23 mouse cellular contexts compared by ENCODE assay signal in the genomic region with DNA sequence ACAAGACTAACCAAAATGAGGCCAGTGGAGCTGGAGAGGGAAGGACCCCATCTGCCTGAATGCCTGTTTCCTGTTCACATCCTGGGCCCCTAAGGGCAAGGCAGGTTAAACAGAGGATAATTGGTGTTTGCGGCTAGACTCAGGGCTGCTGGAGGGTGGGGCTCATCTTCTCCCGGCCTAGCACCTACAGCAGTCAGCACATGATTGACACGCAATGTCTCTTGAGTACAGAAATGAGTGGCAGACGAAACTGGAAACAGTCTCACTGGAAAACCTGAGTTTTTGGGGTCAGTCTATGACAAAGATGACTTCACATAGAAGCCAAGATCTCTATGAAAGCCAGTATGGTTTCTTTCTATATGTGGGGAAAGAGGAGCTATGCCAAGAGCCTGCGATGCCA.
DNase-seq lines count a peak whose midpoint lies in the region; ATAC-seq and TF ChIP-seq lines count a peak whose summit lies in the region.
"Had no signal": no experiment of that assay in that cellular context is flagged by ENCODE, and none has a peak within 500 bp of the region (broad histone marks: within the 10 kb centered on the region; RNA-seq: fewer than 3 reads in every experiment).

No protein-coding gene starts in this region.

- peaks cover 26% of the 10 kb centered on the region for H3K27me3 ChIP-seq in heart, embryonic 15.5 days
- H3K27me3 ChIP-seq in liver, embryonic 12.5 days (replicated peaks) = 0 out of 2 replicates have a peak, but pooled peaks cover 8% of the 10 kb centered on the region
- H3K27me3 ChIP-seq: embryonic facial prominence, embryonic 13.5 days; hindbrain, embryonic 12.5 days; limb, embryonic 12.5 days; lung, embryonic 15.5 days had no signal

- DNase-seq in gastrocnemius, adult 2 months = no peak
- no peak for DNase-seq in gastrocnemius, postnatal 10 days
- no peak for DNase-seq in heart, adult 9 months (ENCODE audit: low spot score in 2 of 2)
- peak; percentile 4 for DNase-seq in ES-E14 (ENCODE audit: low read depth, low spot score)
- DNase-seq in induced T-regulatory cell, adult 2 months (ENCODE audit: low read depth) = peak; percentile 68
- no peak for DNase-seq in frontal cortex, postnatal 14 days (ENCODE audit: low spot score in 2 of 2)
- DNase-seq: adrenal gland, adult 8-10 months; embryo, embryonic 11 days; kidney, adult 9 months; kidney, postnatal 14 days; retina, postnatal 1 day; right cerebral cortex, postnatal 14 days had no signal

- intact Hi-C loops in gastrocnemius, adult 2 months (cut with DNase I) = loop anchor here (5.0 to 10.0 kb wide), 2 partner anchors 54 to 173 kb away; no protein-coding TSS in a partner anchor

- no peak overlapping the region for H3K4me3 ChIP-seq in gastrocnemius, adult 2 months
- H3K4me3 ChIP-seq in heart, embryonic 15.5 days = no peak overlapping the region
- no peak overlapping the region for H3K4me3 ChIP-seq in ES-E14 (ENCODE audit: insufficient read depth in 1 of 2, low read depth in 1 of 2, low read length in 2 of 2, poor library complexity in 1 of 2, severe bottlenecking in 1 of 2)
- H3K4me3 ChIP-seq in liver, embryonic 12.5 days = no peak overlapping the region
- H3K4me3 ChIP-seq: embryonic facial prominence, embryonic 13.5 days; forebrain, embryonic 10.5 days; hindbrain, embryonic 12.5 days; left cerebral cortex, adult 2 months; limb, embryonic 12.5 days; lung, embryonic 15.5 days; midbrain, embryonic 12.5 days had no signal

- H3K4me1 ChIP-seq in heart, embryonic 15.5 days (replicated peaks) = peaks cover 23% of the 10 kb centered on the region
- H3K4me1 ChIP-seq in ES-E14 (ENCODE audit: control insufficient read depth in 2 of 2, insufficient read depth in 2 of 2, low read length in 2 of 2, poor library complexity in 1 of 2) = peaks cover 0 to 10% of the 10 kb centered on the region in 2 experiments; a peak in 2 of 4 replicates
- H3K4me1 ChIP-seq in liver, embryonic 12.5 days = peaks cover 17% of the 10 kb centered on the region

- WGBS in heart, embryonic 15.5 days = 74% methylated on average over 5 of the region's 5 CpGs
- WGBS in liver, embryonic 12.5 days (ENCODE audit: insufficient replicate concordance) = 50% methylated on average over 5 of the region's 5 CpGs

- no peak overlapping the region for H3K9ac ChIP-seq in heart, embryonic 15.5 days
- H3K9ac ChIP-seq in ES-E14 (ENCODE audit: insufficient read depth, low read depth, low read length, poor library complexity, severe bottlenecking) = no peak overlapping the region
- H3K9ac ChIP-seq in liver, embryonic 12.5 days = no peak overlapping the region
- H3K9ac ChIP-seq: embryonic facial prominence, embryonic 13.5 days; hindbrain, embryonic 12.5 days; limb, embryonic 12.5 days; lung, embryonic 15.5 days; midbrain, embryonic 12.5 days had no signal

- in situ Hi-C loops in ES-E14 (cut with MboI; ENCODE audit: low sequenced_read_pairs in 2 of 2, unreplicated experiment in 2 of 2) = no loop called here

- H3K36me3 ChIP-seq in heart, embryonic 15.5 days = no peaks in the 10 kb centered on the region
- no peaks in the 10 kb centered on the region for H3K36me3 ChIP-seq in ES-E14 (ENCODE audit: control insufficient read depth, insufficient read depth, low read length, poor library complexity, severe bottlenecking)
- no peaks in the 10 kb centered on the region for H3K36me3 ChIP-seq in liver, embryonic 12.5 days
- H3K36me3 ChIP-seq: embryonic facial prominence, embryonic 13.5 days; forebrain, embryonic 10.5 days; hindbrain, embryonic 12.5 days; limb, embryonic 12.5 days; lung, embryonic 15.5 days; midbrain, embryonic 12.5 days had no signal

- TF ChIP-seq CTCF in gastrocnemius, adult 2 months (IDR thresholded peaks at IDR 0.05) = no peak

- H3K4me2 ChIP-seq in heart, embryonic 15.5 days = peak overlapping the region; percentile 58; the same call in 1 of the 2 replicates
- no peak overlapping the region for H3K4me2 ChIP-seq in liver, embryonic 12.5 days
- H3K4me2 ChIP-seq: hindbrain, embryonic 12.5 days; limb, embryonic 12.5 days; midbrain, embryonic 12.5 days had no signal

- ATAC-seq in heart, embryonic 15.5 days (replicated peaks; ENCODE audit: insufficient number of reproducible peaks, insufficient read depth, low FRiP score, low read depth) = no peak
- ATAC-seq in liver, embryonic 12.5 days = no peak
- ATAC-seq: intestine, postnatal 0 days had no signal

- H3K9me3 ChIP-seq in heart, embryonic 15.5 days (replicated peaks) = 0 out of 2 replicates have a peak, but pooled peaks cover 3% of the 10 kb centered on the region
- H3K9me3 ChIP-seq in ES-E14 (ENCODE audit: control insufficient read depth, insufficient read depth, low read depth, low read length) = no peaks in the 10 kb centered on the region
- no peaks in the 10 kb centered on the region for H3K9me3 ChIP-seq in liver, embryonic 12.5 days (replicated peaks)
- H3K9me3 ChIP-seq: lung, embryonic 15.5 days had no signal

- peak overlapping the region; percentile 58 for H3K27ac ChIP-seq in gastrocnemius, adult 2 months
- no peak overlapping the region for H3K27ac ChIP-seq in heart, embryonic 15.5 days
- no peak overlapping the region for H3K27ac ChIP-seq in ES-E14 (ENCODE audit: insufficient read depth, low read depth, low read length, poor library complexity, severe bottlenecking)
- H3K27ac ChIP-seq in liver, embryonic 12.5 days = no peak overlapping the region
- H3K27ac ChIP-seq: embryonic facial prominence, embryonic 13.5 days; forebrain, embryonic 10.5 days; hindbrain, embryonic 12.5 days; hindbrain, postnatal 0 days; left cerebral cortex, adult 2 months; limb, embryonic 12.5 days; lung, embryonic 15.5 days; midbrain, embryonic 12.5 days had no signal

TF ChIP-seq in ES-E14, 5 proteins besides CTCF, POLR2A, EP300 and RAD21:
- TF ChIP-seq MAFK (IDR thresholded peaks at IDR 0.05; ENCODE audit: insufficient read depth, low read depth, low read length) = no peak

Comparison
In these comparisons a context has a peak if more than half of its experiments do, and no peak if none do; other contexts are left out.
1. DNase-seq: peak in ES-E14 (single experiment) and induced T-regulatory cell, adult 2 months (single experiment); none in gastrocnemius, adult 2 months (single experiment), gastrocnemius, postnatal 10 days (single experiment), heart, adult 9 months (0 of 2) and frontal cortex, postnatal 14 days (0 of 2).